Mouse (Mus musculus) forebrain, embryonic 12.5 days (tissue): ENCODE measurements around the gene Spock1. TPM values are rescaled to one million over a fixed set of nuclear protein-coding genes. Genes with fewer than 3 reads are reported as not detected.

Experiments used
- ATAC-seq: fragments of 200-750 bp; cut with Nextera tagmentation; 2 replicates; pipeline ENCODE4 v1.8.0; 2017; ENCODE audit warnings: moderate TSS enrichment; ENCODE audit not compliant: low FRiP score
- H3K27ac ChIP-seq: fragments of 300-500 bp; sonication (generic); 2 replicates; pipeline ENCODE4 v1.5.1; 2016; ENCODE audit warnings: mild to moderate bottlenecking
- H3K27me3 ChIP-seq: fragments of 300-500 bp; sonication (generic); 2 replicates; pipeline ENCODE4 v1.6.1; 2016; ENCODE audit warnings: mild to moderate bottlenecking
- H3K36me3 ChIP-seq: fragments of 300-500 bp; sonication (generic); replicated peaks from 2 replicates; pipeline ENCODE4 v1.6.1; 2016; ENCODE audit warnings: mild to moderate bottlenecking
- H3K4me1 ChIP-seq: fragments of 300-500 bp; sonication (generic); 2 replicates; pipeline ENCODE4 v1.6.1; 2016
- H3K4me2 ChIP-seq: fragments of 300-500 bp; sonication (generic); 2 replicates; pipeline ENCODE4 v1.6.1; 2016; ENCODE audit warnings: mild to moderate bottlenecking, moderate library complexity
- H3K4me3 ChIP-seq: fragments of 300-500 bp; sonication (generic); replicated peaks from 2 replicates; pipeline ENCODE4 v1.5.1; 2016; ENCODE audit warnings: mild to moderate bottlenecking
- H3K9ac ChIP-seq: fragments of 300-500 bp; sonication (generic); 2 replicates; pipeline ENCODE4 v1.6.1; 2016; ENCODE audit warnings: mild to moderate bottlenecking
- H3K9me3 ChIP-seq: fragments of 300-500 bp; sonication (generic); 2 replicates; pipeline ENCODE4 v1.6.1; 2016
- WGBS: fragments of 180-500 bp; shearing (Covaris S2); methylation state at CpG from one replicate; pipeline ENCODE4 v1.1.7; 2016; 5-methylcytosine and 5-hydroxymethylcytosine counted together
- polyA plus RNA-seq: library from polyadenylated mRNA; unstranded; fragments of >200 nt; fragmentation: Nextera tagmentation; extraction: Ambion mirVana; gene quantifications from 2 replicates; pipeline ENCODE4 v1.2.1, GENCODE M21; 2016

Spock1 gene
- polyA plus RNA-seq, 1 experiment from 2014 or later: 9.5 TPM

- WGBS: 89% methylated on average over 4 of the region's 4 CpGs
- Histone ChIP-seq H3K27me3 (peaks cover 8% of the 10 kb centered on the region; the same call in 1 of the 2 replicates), H3K27ac (no peak overlapping the region), H3K4me2 (no peak overlapping the region), H3K4me1 (peaks cover 11% of the 10 kb centered on the region), H3K36me3 (no peaks in the 10 kb centered on the region), H3K9me3 (no peaks in the 10 kb centered on the region), H3K4me3 (no peak overlapping the region), H3K9ac (no peak overlapping the region)
- no peak for ATAC-seq
Observed at GRCm38 (mm10) chr13:57662554-57662953, 245.6 kb downstream of the Spock1 start.

- Histone ChIP-seq H3K27me3 (no peaks in the 10 kb centered on the region), H3K9ac (no peak overlapping the region), H3K4me3 (no peak overlapping the region), H3K9me3 (no peaks in the 10 kb centered on the region), H3K4me2 (no peak overlapping the region), H3K27ac (no peak overlapping the region), H3K4me1 (no peaks in the 10 kb centered on the region), H3K36me3 (no peaks in the 10 kb centered on the region)
- whole genome bisulfite sequencing: 82% methylated on average over 2 of the region's 2 CpGs
- ATAC-seq: no peak
Observed at GRCm38 (mm10) chr13:57660523-57660922, 247.6 kb downstream of the Spock1 start.

- 81% methylated on average over 3 of the region's 3 CpGs for WGBS
- Histone ChIP-seq H3K27me3 (no peaks in the 10 kb centered on the region), H3K4me3 (no peak overlapping the region), H3K27ac (no peak overlapping the region), H3K9me3 (no peaks in the 10 kb centered on the region), H3K4me2 (no peak overlapping the region), H3K9ac (no peak overlapping the region), H3K36me3 (no peaks in the 10 kb centered on the region), H3K4me1 (no peaks in the 10 kb centered on the region)
- no peak for ATAC-seq
Observed at GRCm38 (mm10) chr13:57659872-57660271, 248.3 kb downstream of the Spock1 start.

- 83% methylated on average over 8 of the region's 8 CpGs for WGBS
- Histone ChIP-seq H3K27me3 (no peaks in the 10 kb centered on the region), H3K9ac (no peak overlapping the region), H3K27ac (no peak overlapping the region), H3K4me1 (no peaks in the 10 kb centered on the region; the same call in 1 of the 2 replicates), H3K4me2 (no peak overlapping the region), H3K4me3 (no peak overlapping the region), H3K36me3 (no peaks in the 10 kb centered on the region), H3K9me3 (no peaks in the 10 kb centered on the region)
- ATAC-seq: no peak
Observed at GRCm38 (mm10) chr13:57656606-57657005, 251.5 kb downstream of the Spock1 start.

GRCm38 (mm10) chr13:57654362-57654761, 253.8 kb downstream of the Spock1 start:
- Histone ChIP-seq H3K4me2 (no peak overlapping the region), H3K9me3 (no peaks in the 10 kb centered on the region), H3K9ac (no peak overlapping the region), H3K27me3 (no peaks in the 10 kb centered on the region), H3K4me1 (no peaks in the 10 kb centered on the region; the same call in 1 of the 2 replicates), H3K4me3 (no peak overlapping the region), H3K36me3 (no peaks in the 10 kb centered on the region), H3K27ac (no peak overlapping the region)
- ATAC-seq: no peak
- 75% methylated on average over 7 of the region's 7 CpGs for WGBS

DNA sequence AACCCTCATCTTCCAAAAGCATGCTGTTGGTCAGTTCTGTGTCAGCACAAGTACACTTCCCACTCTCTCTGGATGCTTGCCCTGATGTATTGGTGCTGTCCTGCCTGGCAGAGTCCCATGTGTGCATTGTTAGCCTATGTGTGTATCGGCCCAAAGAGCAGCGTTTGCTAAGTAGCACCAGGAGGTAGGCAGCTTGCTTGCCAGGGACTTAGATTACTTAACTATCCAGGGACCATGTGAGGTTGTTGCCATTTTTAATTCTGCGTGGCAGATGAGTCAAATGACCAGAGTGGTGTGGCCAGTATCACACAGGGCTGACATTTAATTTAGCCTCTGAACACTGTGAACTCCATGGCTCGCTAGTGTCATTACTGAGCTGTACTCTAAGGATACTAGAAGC, 256.9 kb downstream of the Spock1 start:
- no peak overlapping the region for H3K4me2 ChIP-seq
- H3K27me3 ChIP-seq: no peaks in the 10 kb centered on the region
- H3K9ac ChIP-seq: no peak overlapping the region
- H3K4me1 ChIP-seq: no peaks in the 10 kb centered on the region; the same call in 1 of the 2 replicates
- no peaks in the 10 kb centered on the region for H3K36me3 ChIP-seq
- H3K27ac ChIP-seq: no peak overlapping the region
- H3K4me3 ChIP-seq: no peak overlapping the region
- 91% methylated on average over 4 of the region's 4 CpGs for WGBS
- no peak for ATAC-seq
- no peaks in the 10 kb centered on the region for H3K9me3 ChIP-seq

DNA sequence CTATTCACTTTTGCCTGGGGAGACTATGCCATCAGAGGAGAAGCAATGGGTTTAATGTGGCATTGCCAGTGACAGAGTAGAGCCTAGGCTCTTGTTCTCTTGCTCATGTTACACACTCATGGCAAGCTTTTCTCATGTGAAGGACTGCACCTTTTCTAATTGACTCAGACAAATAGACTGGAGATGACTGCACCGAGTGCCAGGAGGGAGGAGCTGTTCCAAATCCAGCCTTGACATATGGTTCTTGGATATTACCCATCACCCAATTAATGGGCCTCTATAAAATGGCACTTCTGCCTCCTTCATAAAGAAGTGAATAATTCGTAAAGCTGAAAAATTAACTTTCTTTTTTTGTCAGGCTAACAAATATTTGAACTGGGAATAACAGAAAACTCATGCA, 259.3 kb downstream of the Spock1 start:
- no peak overlapping the region for H3K4me2 ChIP-seq
- H3K9ac ChIP-seq: no peak overlapping the region
- H3K4me3 ChIP-seq: no peak overlapping the region
- no peaks in the 10 kb centered on the region for H3K36me3 ChIP-seq
- H3K27me3 ChIP-seq: no peaks in the 10 kb centered on the region
- no peak for ATAC-seq
- whole genome bisulfite sequencing: 67% methylated on average over 2 of the region's 2 CpGs
- no peaks in the 10 kb centered on the region for H3K9me3 ChIP-seq
- no peak overlapping the region for H3K27ac ChIP-seq
- H3K4me1 ChIP-seq: no peaks in the 10 kb centered on the region

GRCm38 (mm10) chr13:57647456-57647855, 260.7 kb downstream of the Spock1 start:
- 88% methylated on average over 4 of the region's 4 CpGs for WGBS

DNA sequence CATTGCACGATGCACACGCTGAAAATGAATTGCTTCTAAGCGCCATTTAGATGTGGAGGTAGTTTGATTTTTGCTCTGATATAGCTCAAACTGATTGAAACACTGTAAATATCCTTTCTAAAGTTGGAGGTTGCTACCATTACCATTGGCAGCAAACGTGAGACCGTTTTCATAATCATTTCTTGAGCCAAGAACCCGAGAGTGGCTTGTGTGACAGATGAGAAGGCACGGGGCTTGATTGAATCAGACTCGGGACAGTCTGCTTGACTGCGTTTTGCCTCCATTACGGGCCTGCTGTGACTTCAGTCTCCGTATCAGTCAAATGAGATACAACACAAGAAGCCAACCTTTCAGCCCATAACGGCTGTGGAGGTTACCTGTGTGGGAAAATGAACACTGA, 265.1 kb downstream of the Spock1 start:
- Histone ChIP-seq H3K4me3 (no peak overlapping the region), H3K4me1 (0 out of 2 replicates have a peak, but pooled peaks cover 2% of the 10 kb centered on the region)
- no peak for ATAC-seq

More at GRCm38 (mm10) chr13:57647456-57647855, 260.7 kb downstream of the Spock1 start:
- Histone ChIP-seq H3K4me1 (no peaks in the 10 kb centered on the region), H3K4me2 (no peak overlapping the region), H3K9me3 (no peaks in the 10 kb centered on the region), H3K27me3 (no peaks in the 10 kb centered on the region), H3K4me3 (no peak overlapping the region), H3K27ac (no peak overlapping the region), H3K36me3 (no peaks in the 10 kb centered on the region), H3K9ac (no peak overlapping the region)
- no peak for ATAC-seq

DNA sequence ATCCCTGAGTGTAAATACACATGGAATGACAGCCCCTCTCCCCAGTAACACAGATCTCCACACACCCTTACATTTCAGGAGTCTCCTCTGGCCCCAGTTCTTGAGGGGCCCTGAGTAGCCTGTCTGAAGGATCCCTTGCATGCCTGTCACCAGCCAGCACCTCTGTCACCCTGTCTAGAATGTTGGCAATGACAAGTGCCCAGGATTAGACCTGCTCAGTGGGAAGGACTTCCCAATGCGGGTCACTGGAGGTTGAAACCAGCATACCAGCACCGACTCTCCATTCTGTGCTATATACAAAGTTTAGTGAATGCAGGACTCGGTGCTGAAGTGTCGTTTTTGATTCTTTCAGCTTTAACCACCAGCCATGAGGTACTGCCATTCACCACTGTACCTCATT, 266.5 kb downstream of the Spock1 start:
- Histone ChIP-seq H3K9me3 (no peaks in the 10 kb centered on the region), H3K4me2 (no peak overlapping the region), H3K36me3 (no peaks in the 10 kb centered on the region), H3K4me3 (no peak overlapping the region), H3K27me3 (no peaks in the 10 kb centered on the region), H3K9ac (no peak overlapping the region), H3K4me1 (0 out of 2 replicates have a peak, but pooled peaks cover 10% of the 10 kb centered on the region), H3K27ac (no peak overlapping the region)
- WGBS: 83% methylated on average over 4 of the region's 4 CpGs
- ATAC-seq: no peak

More for the DNA sequence above, 265.1 kb downstream of the Spock1 start:
- no peaks in the 10 kb centered on the region for H3K36me3 ChIP-seq
- no peak overlapping the region for H3K4me2 ChIP-seq
- WGBS: 81% methylated on average over 12 of the region's 12 CpGs
- H3K9ac ChIP-seq: no peak overlapping the region
- H3K27me3 ChIP-seq: no peaks in the 10 kb centered on the region
- H3K9me3 ChIP-seq: no peaks in the 10 kb centered on the region
- H3K27ac ChIP-seq: no peak overlapping the region

DNA sequence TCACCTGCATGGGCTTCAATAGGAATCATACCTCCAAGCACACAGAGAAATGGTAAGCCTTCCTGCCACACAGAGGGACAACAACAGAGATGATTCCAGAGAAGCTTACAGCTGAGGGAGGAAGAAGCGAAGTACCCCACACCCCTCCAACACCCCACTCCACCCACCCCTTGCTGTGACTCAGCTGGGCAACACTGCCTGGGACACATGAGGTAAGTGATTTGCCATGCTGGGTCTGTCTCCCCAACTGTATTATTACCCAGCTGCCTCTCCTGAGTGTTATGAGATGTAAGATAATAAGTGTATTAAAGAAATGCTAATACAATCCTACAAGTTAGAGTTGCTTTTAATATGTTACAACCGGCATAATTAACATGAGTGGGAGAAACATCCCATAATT, 267.2 kb downstream of the Spock1 start:
- H3K27me3 ChIP-seq: no peaks in the 10 kb centered on the region
- H3K9me3 ChIP-seq: no peaks in the 10 kb centered on the region
- no peak overlapping the region for H3K4me2 ChIP-seq
- no peaks in the 10 kb centered on the region for H3K36me3 ChIP-seq
- H3K4me3 ChIP-seq: no peak overlapping the region
- H3K9ac ChIP-seq: no peak overlapping the region
- 77% methylated on average over 2 of the region's 2 CpGs for WGBS
- ATAC-seq: no peak
- H3K4me1 ChIP-seq: peaks cover 13% of the 10 kb centered on the region
- H3K27ac ChIP-seq: no peak overlapping the region

DNA sequence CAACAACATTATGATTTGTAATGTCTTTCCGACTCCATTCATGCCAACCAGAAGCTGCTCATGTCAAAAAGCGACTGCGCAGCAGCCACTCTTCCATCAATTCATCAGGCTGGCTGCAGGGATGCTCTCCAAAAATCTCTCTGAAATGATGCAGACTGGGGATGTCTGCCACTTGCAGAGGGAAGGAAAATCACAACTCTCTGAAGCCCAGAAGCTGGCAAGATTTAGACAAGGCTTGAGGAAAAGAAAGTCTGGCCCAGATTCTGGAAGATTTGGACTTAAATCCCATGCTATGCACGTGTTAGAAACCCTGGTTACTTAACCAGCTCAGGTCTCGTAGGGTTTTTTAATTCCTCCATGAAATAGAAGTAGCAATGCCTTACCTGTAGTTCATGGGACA, 269.3 kb downstream of the Spock1 start:
- Histone ChIP-seq H3K27me3 (no peaks in the 10 kb centered on the region), H3K4me1 (peaks cover 16% of the 10 kb centered on the region), H3K4me2 (no peak overlapping the region), H3K4me3 (no peak overlapping the region), H3K9ac (no peak overlapping the region), H3K27ac (no peak overlapping the region), H3K36me3 (no peaks in the 10 kb centered on the region), H3K9me3 (no peaks in the 10 kb centered on the region)
- no peak for ATAC-seq
- 87% methylated on average over 5 of the region's 5 CpGs for WGBS

- no peak overlapping the region for H3K4me3 ChIP-seq
- 70% methylated on average over 15 of the region's 15 CpGs for WGBS
- H3K9me3 ChIP-seq: no peaks in the 10 kb centered on the region
- ATAC-seq: no peak
- no peak overlapping the region for H3K27ac ChIP-seq
- peaks cover 20% of the 10 kb centered on the region for H3K4me1 ChIP-seq
- H3K27me3 ChIP-seq: no peaks in the 10 kb centered on the region
- no peak overlapping the region for H3K4me2 ChIP-seq
- H3K9ac ChIP-seq: no peak overlapping the region
- no peaks in the 10 kb centered on the region for H3K36me3 ChIP-seq
Observed at GRCm38 (mm10) chr13:57637606-57638132, 270.5 kb downstream of the Spock1 start.
